ENCODE assay signal across 9 mouse cellular contexts in genomic region chr7:4138181-4138580, GRCm38 (mm10). TPM values are rescaled to one million over a fixed set of nuclear protein-coding genes. Genes with fewer than 3 reads are reported as not detected.
A peak's percentile ranks its signal among the peaks of the same experiment; 100 is the strongest.
DNase-seq lines count a peak whose midpoint lies in the region; ATAC-seq and TF ChIP-seq lines count a peak whose summit lies in the region.
"Had no signal": no experiment of that assay in that cellular context is flagged by ENCODE, and none has a peak within 500 bp of the region (broad histone marks: within the 10 kb centered on the region; RNA-seq: fewer than 3 reads in every experiment).

No protein-coding gene starts in this region.

- 0 out of 2 replicates have a peak overlapping the region, but pooled peaks have one; percentile 60 for H3K4me3 ChIP-seq in kidney, postnatal 0 days (replicated peaks; ENCODE audit: low read depth, low read length)
- no peak overlapping the region for H3K4me3 ChIP-seq in kidney, adult 2 months (ENCODE audit: insufficient read depth, low read depth, low read length)
- peak overlapping the region; percentile 95 for H3K4me3 ChIP-seq in embryonic facial prominence, embryonic 13.5 days
- peak overlapping the region; percentile 79 for H3K4me3 ChIP-seq in hindbrain, postnatal 0 days (ENCODE audit: low read length)
- peak overlapping the region; percentile 82; the same call in 1 of the 2 replicates for H3K4me3 ChIP-seq in midbrain, embryonic 16.5 days (ENCODE audit: low read depth, low read length)

- TF ChIP-seq CTCF in kidney, postnatal 0 days (IDR thresholded peaks at IDR 0.05; ENCODE audit: low read depth) = no peak
- no peak for TF ChIP-seq CTCF in kidney, adult 2 months (conservative IDR thresholded peaks at IDR 0.05; ENCODE audit: insufficient read depth, insufficient read length, low read depth, low read length)
- no peak for TF ChIP-seq CTCF in hindbrain, postnatal 0 days (IDR thresholded peaks at IDR 0.05; ENCODE audit: low read depth)

- TF ChIP-seq POLR2A in kidney, adult 2 months (IDR thresholded peaks at IDR 0.05; ENCODE audit: low read depth, low read length) = no peak

- H3K9me3 ChIP-seq in kidney, postnatal 0 days (replicated peaks; ENCODE audit: low read length) = no peaks in the 10 kb centered on the region
- no peaks in the 10 kb centered on the region for H3K9me3 ChIP-seq in embryonic facial prominence, embryonic 13.5 days
- no peaks in the 10 kb centered on the region for H3K9me3 ChIP-seq in hindbrain, postnatal 0 days (ENCODE audit: low read length)
- no peaks in the 10 kb centered on the region for H3K9me3 ChIP-seq in midbrain, embryonic 16.5 days (replicated peaks; ENCODE audit: control insufficient read depth, low read length, poor library complexity, severe bottlenecking)

- H3K27me3 ChIP-seq in kidney, postnatal 0 days (ENCODE audit: insufficient read depth, low read length) = no peaks in the 10 kb centered on the region
- no peaks in the 10 kb centered on the region for H3K27me3 ChIP-seq in kidney, adult 2 months (replicated peaks; ENCODE audit: control insufficient read depth, insufficient read depth, low read length)
- no peaks in the 10 kb centered on the region for H3K27me3 ChIP-seq in embryonic facial prominence, embryonic 13.5 days
- no peaks in the 10 kb centered on the region for H3K27me3 ChIP-seq in hindbrain, postnatal 0 days (ENCODE audit: insufficient read depth, low read length)
- no peaks in the 10 kb centered on the region for H3K27me3 ChIP-seq in midbrain, embryonic 16.5 days (ENCODE audit: control insufficient read depth, insufficient read depth, low read depth, low read length)

- WGBS in kidney, postnatal 0 days = 91% methylated on average over 2 of the region's 2 CpGs
- 66% methylated on average over 2 of the region's 2 CpGs for WGBS in kidney, adult 2 months
- WGBS in embryonic facial prominence, embryonic 13.5 days = 86% methylated on average over 2 of the region's 2 CpGs
- 66% methylated on average over 2 of the region's 2 CpGs for WGBS in hindbrain, postnatal 0 days
- 80% methylated on average over 2 of the region's 2 CpGs for WGBS in midbrain, embryonic 16.5 days

- no peak for DNase-seq in kidney, postnatal 0 days (ENCODE audit: low spot score)
- DNase-seq in kidney, adult 2 months = no peak
- DNase-seq in hindbrain, postnatal 0 days (ENCODE audit: low spot score) = no peak
- DNase-seq in ovary, adult 18-20 months (ENCODE audit: low spot score) = no peak
- DNase-seq in cerebellum, adult 9-10 months = no peak
- no peak for DNase-seq in lung, postnatal 25 days (ENCODE audit: low spot score)
- DNase-seq: spleen, adult 18-20 months had no signal

- H3K9ac ChIP-seq in kidney, postnatal 0 days (ENCODE audit: low read depth, low read length) = peak overlapping the region; percentile 77; the same call in 1 of the 2 replicates
- H3K9ac ChIP-seq in embryonic facial prominence, embryonic 13.5 days = peak overlapping the region; percentile 91
- peak overlapping the region; percentile 83; the same call in 1 of the 2 replicates for H3K9ac ChIP-seq in hindbrain, postnatal 0 days (replicated peaks; ENCODE audit: low read length)
- H3K9ac ChIP-seq in midbrain, embryonic 16.5 days (ENCODE audit: low read depth, low read length) = no peak overlapping the region; the same call in 1 of the 2 replicates

- no peak overlapping the region for H3K27ac ChIP-seq in kidney, postnatal 0 days
- no peak overlapping the region for H3K27ac ChIP-seq in kidney, adult 2 months (ENCODE audit: insufficient read depth, low read depth, low read length)
- H3K27ac ChIP-seq in embryonic facial prominence, embryonic 13.5 days = no peak overlapping the region
- no peak overlapping the region for H3K27ac ChIP-seq in hindbrain, postnatal 0 days
- H3K27ac ChIP-seq in midbrain, embryonic 16.5 days (ENCODE audit: low read length) = no peak overlapping the region

- peaks cover 8% of the 10 kb centered on the region for H3K4me1 ChIP-seq in kidney, postnatal 0 days (replicated peaks; ENCODE audit: insufficient read depth, low read length)
- no peaks in the 10 kb centered on the region for H3K4me1 ChIP-seq in kidney, adult 2 months (ENCODE audit: control insufficient read depth, insufficient read depth, low read length)
- H3K4me1 ChIP-seq in embryonic facial prominence, embryonic 13.5 days = peaks cover 13% of the 10 kb centered on the region
- H3K4me1 ChIP-seq in hindbrain, postnatal 0 days (ENCODE audit: insufficient read depth, low read length) = peaks cover 9% of the 10 kb centered on the region; the same call in 1 of the 2 replicates
- H3K4me1 ChIP-seq in midbrain, embryonic 16.5 days (ENCODE audit: control insufficient read depth, insufficient read depth, low read length) = peaks cover 12% of the 10 kb centered on the region

- peaks cover 43% of the 10 kb centered on the region for H3K36me3 ChIP-seq in kidney, postnatal 0 days (ENCODE audit: insufficient read depth, low read length)
- H3K36me3 ChIP-seq in kidney, adult 2 months (ENCODE audit: control insufficient read depth, insufficient read depth, low read length) = peaks cover 4% of the 10 kb centered on the region
- H3K36me3 ChIP-seq in embryonic facial prominence, embryonic 13.5 days = peaks cover 47% of the 10 kb centered on the region
- H3K36me3 ChIP-seq in hindbrain, postnatal 0 days (ENCODE audit: insufficient read depth, low read length) = peaks cover 52% of the 10 kb centered on the region
- peaks cover 36% of the 10 kb centered on the region for H3K36me3 ChIP-seq in midbrain, embryonic 16.5 days (ENCODE audit: control insufficient read depth, insufficient read depth, low read length)

- ATAC-seq in kidney, postnatal 0 days (replicated peaks; ENCODE audit: low FRiP score, low read depth) = no peak
- ATAC-seq in embryonic facial prominence, embryonic 13.5 days (ENCODE audit: insufficient number of reproducible peaks, insufficient read depth, low FRiP score, low TSS enrichment, low read depth) = no peak
- ATAC-seq in hindbrain, postnatal 0 days = no peak
- no peak for ATAC-seq in midbrain, embryonic 16.5 days

- H3K4me2 ChIP-seq in kidney, postnatal 0 days (ENCODE audit: low read length) = peak overlapping the region; percentile 78
- peak overlapping the region; percentile 83 for H3K4me2 ChIP-seq in embryonic facial prominence, embryonic 13.5 days
- H3K4me2 ChIP-seq in hindbrain, postnatal 0 days (ENCODE audit: low read depth, low read length) = peak overlapping the region; percentile 93
- peak overlapping the region; percentile 91 for H3K4me2 ChIP-seq in midbrain, embryonic 16.5 days (ENCODE audit: low read length)

RNA-seq across cellular contexts. Expression of gene Leng8, which starts 1.3 kb away (rescaled TPM):
- polyA plus RNA-seq in kidney, postnatal 0 days (2015; fragmentation: Nextera tagmentation; extraction: Ambion mirVana) = 30.4 and 30.8 TPM in 2 replicates
- polyA plus RNA-seq in kidney, adult 2 months (2012; rRNA removed) = 225 and 407 TPM in 2 replicates
- polyA plus RNA-seq in embryonic facial prominence, embryonic 13.5 days (2015; fragmentation: Nextera tagmentation; extraction: Ambion mirVana) = 66.7 and 67.8 TPM in 2 replicates
- 183 and 264 TPM in 2 replicates for total RNA-seq in hindbrain, postnatal 0 days (2014; rRNA removed)
- polyA plus RNA-seq in hindbrain, postnatal 0 days (2015; fragmentation: Nextera tagmentation; extraction: Ambion mirVana) = 49.1 and 50.8 TPM in 2 replicates
- 81.8 and 83.3 TPM in 2 replicates for polyA plus RNA-seq in midbrain, embryonic 16.5 days (2015; fragmentation: Nextera tagmentation; extraction: Ambion mirVana)

RNA-seq across cellular contexts. Expression of gene Leng9, which starts 12.0 kb away (rescaled TPM):
- 4.1 and 4.4 TPM in 2 replicates for polyA plus RNA-seq in kidney, postnatal 0 days (2015; fragmentation: Nextera tagmentation; extraction: Ambion mirVana)
- 5.3 and 6.2 TPM in 2 replicates for polyA plus RNA-seq in kidney, adult 2 months (2012; rRNA removed)
- polyA plus RNA-seq in embryonic facial prominence, embryonic 13.5 days (2015; fragmentation: Nextera tagmentation; extraction: Ambion mirVana) = 4.6 and 5.4 TPM in 2 replicates
- 4.2 and 4.4 TPM in 2 replicates for total RNA-seq in hindbrain, postnatal 0 days (2014; rRNA removed)
- polyA plus RNA-seq in hindbrain, postnatal 0 days (2015; fragmentation: Nextera tagmentation; extraction: Ambion mirVana) = 4.2 and 5.4 TPM in 2 replicates
- 4.9 and 5.3 TPM in 2 replicates for polyA plus RNA-seq in midbrain, embryonic 16.5 days (2015; fragmentation: Nextera tagmentation; extraction: Ambion mirVana)

RNA-seq across cellular contexts. Expression of gene Ttyh1, which starts 19.0 kb away (rescaled TPM):
- 1.5 and 1.9 TPM in 2 replicates for polyA plus RNA-seq in kidney, postnatal 0 days (2015; fragmentation: Nextera tagmentation; extraction: Ambion mirVana)
- 2.8 and 7.4 TPM in 2 replicates for polyA plus RNA-seq in kidney, adult 2 months (2012; rRNA removed)
- 3.7 and 5.9 TPM in 2 replicates for polyA plus RNA-seq in embryonic facial prominence, embryonic 13.5 days (2015; fragmentation: Nextera tagmentation; extraction: Ambion mirVana)
- total RNA-seq in hindbrain, postnatal 0 days (2014; rRNA removed) = 819 and 1,009 TPM in 2 replicates
- polyA plus RNA-seq in hindbrain, postnatal 0 days (2015; fragmentation: Nextera tagmentation; extraction: Ambion mirVana) = 249 and 272 TPM in 2 replicates
- polyA plus RNA-seq in midbrain, embryonic 16.5 days (2015; fragmentation: Nextera tagmentation; extraction: Ambion mirVana) = 122 and 158 TPM in 2 replicates

RNA-seq across cellular contexts. Expression of gene Cdc42ep5, which starts 26.5 kb away (rescaled TPM):
- polyA plus RNA-seq in kidney, postnatal 0 days (2015; fragmentation: Nextera tagmentation; extraction: Ambion mirVana) = 48.1 and 52.4 TPM in 2 replicates
- 23.5 and 32.1 TPM in 2 replicates for polyA plus RNA-seq in kidney, adult 2 months (2012; rRNA removed)
- polyA plus RNA-seq in embryonic facial prominence, embryonic 13.5 days (2015; fragmentation: Nextera tagmentation; extraction: Ambion mirVana) = 66.7 and 71.0 TPM in 2 replicates
- 8.5 and 15.9 TPM in 2 replicates for total RNA-seq in hindbrain, postnatal 0 days (2014; rRNA removed)
- polyA plus RNA-seq in hindbrain, postnatal 0 days (2015; fragmentation: Nextera tagmentation; extraction: Ambion mirVana) = 11.7 and 12.0 TPM in 2 replicates
- polyA plus RNA-seq in midbrain, embryonic 16.5 days (2015; fragmentation: Nextera tagmentation; extraction: Ambion mirVana) = 4.7 and 5.1 TPM in 2 replicates

Comparison
In these comparisons a context has a peak if more than half of its experiments do, and no peak if none do; other contexts are left out.
1. RNA of gene Ttyh1, which starts 19.0 kb away (polyA plus RNA-seq): 249 to 272 TPM in hindbrain, postnatal 0 days and 122 to 158 TPM in midbrain, embryonic 16.5 days; 3.7 to 5.9 TPM in embryonic facial prominence, embryonic 13.5 days, 2.8 to 7.4 TPM in kidney, adult 2 months and 1.5 to 1.9 TPM in kidney, postnatal 0 days; every median in the first group is over 10 times any median in the second.
2. Peak in every context shown above with its lines, with median percentiles within 50 percentile points of each other: H3K4me2 ChIP-seq.